In genomic region chr1:193564225-193564624, GRCm38 (mm10) we compare ENCODE assay signal across 17 mouse cellular contexts.
DNase-seq lines count a peak whose midpoint lies in the region; ATAC-seq lines count a peak whose summit lies in the region.
"Had no signal": no experiment of that assay in that cellular context is flagged by ENCODE, and none has a peak within 500 bp of the region (broad histone marks: within the 10 kb centered on the region; RNA-seq: fewer than 3 reads in every experiment).

No protein-coding gene starts in this region.

- ATAC-seq in neural tube, embryonic 12.5 days (ENCODE audit: low FRiP score, low read depth), result 0 out of 2 replicates have a peak, but pooled peaks have one; percentile 21
- ATAC-seq in CD4-positive, CD25-positive, alpha-beta regulatory T cell, adult 4 months, result no peak
- ATAC-seq: intestine, embryonic 16.5 days had no signal

- no peak overlapping the region for H3K4me3 ChIP-seq in neural tube, embryonic 12.5 days
- H3K4me3 ChIP-seq: lung, embryonic 15.5 days; midbrain, embryonic 10.5 days had no signal

- 75% methylated on average over 3 of the region's 3 CpGs for WGBS in neural tube, embryonic 12.5 days

- H3K4me1 ChIP-seq in neural tube, embryonic 12.5 days, result no peaks in the 10 kb centered on the region

- no peak overlapping the region for H3K4me2 ChIP-seq in neural tube, embryonic 12.5 days (replicated peaks)
- H3K4me2 ChIP-seq: heart, embryonic 11.5 days; lung, embryonic 15.5 days had no signal

- no peaks in the 10 kb centered on the region for H3K9me3 ChIP-seq in neural tube, embryonic 12.5 days
- H3K9me3 ChIP-seq: lung, embryonic 15.5 days; midbrain, embryonic 10.5 days had no signal

- DNase-seq in adrenal gland, postnatal 25 days, result peak; percentile 2
- no peak for DNase-seq in adrenal gland, postnatal 4 days (ENCODE audit: low spot score in 2 of 2)
- DNase-seq in heart, postnatal 4 days, result peak; percentile 21
- no peak for DNase-seq in heart, adult 9 months (ENCODE audit: low spot score in 2 of 2)
- DNase-seq in neural tube, embryonic 10.5 days (ENCODE audit: extremely low spot score, low spot score), result no peak
- DNase-seq: B cell, adult 2 months; cerebellum, adult 11-12 months; gastrocnemius, postnatal 14 days; liver; right cerebral cortex, adult 18-20 months; thymus, postnatal 25 days had no signal

- no peaks in the 10 kb centered on the region for H3K27me3 ChIP-seq in neural tube, embryonic 12.5 days (replicated peaks)
- H3K27me3 ChIP-seq: lung, embryonic 15.5 days had no signal

- H3K36me3 ChIP-seq in neural tube, embryonic 12.5 days, result no peaks in the 10 kb centered on the region
- H3K36me3 ChIP-seq: lung, embryonic 15.5 days; midbrain, embryonic 10.5 days had no signal

- H3K27ac ChIP-seq in neural tube, embryonic 12.5 days, result no peak overlapping the region
- H3K27ac ChIP-seq: lung, embryonic 15.5 days; midbrain, embryonic 10.5 days had no signal

- no peak overlapping the region for H3K9ac ChIP-seq in neural tube, embryonic 12.5 days
- H3K9ac ChIP-seq: lung, embryonic 15.5 days had no signal

Comparison
In these comparisons a context has a peak if more than half of its experiments do, and no peak if none do; other contexts are left out.
1. DNase-seq: peak in adrenal gland, postnatal 25 days (single experiment) and heart, postnatal 4 days (single experiment); none in adrenal gland, postnatal 4 days (0 of 2), heart, adult 9 months (0 of 2) and neural tube, embryonic 10.5 days (single experiment).